Mouse (Mus musculus) liver, embryonic 16.5 days (tissue): Measurements from ENCODE around the gene Nop16. TPM values are rescaled to one million over a fixed set of nuclear protein-coding genes. Genes with fewer than 3 reads are reported as not detected.

ENCODE experiments used
- ATAC-seq: fragments of 200-750 bp; cut with Nextera tagmentation; 2 replicates; pipeline ENCODE4 v1.8.0; 2017; ENCODE audit warnings: low read depth, mild to moderate bottlenecking, moderate number of reproducible peaks, moderate library complexity
- H3K27ac ChIP-seq: fragments of 300-500 bp; sonication (generic); 2 replicates; pipeline ENCODE4 v1.5.1; 2014; ENCODE audit warnings: mild to moderate bottlenecking, low read length
- H3K27me3 ChIP-seq: fragments of 300-500 bp; sonication (generic); 2 replicates; pipeline ENCODE4 v1.6.1; 2014; ENCODE audit warnings: low read depth, low read length, mixed read lengths; ENCODE audit not compliant: control insufficient read depth, insufficient read depth
- H3K36me3 ChIP-seq: fragments of 300-500 bp; sonication (generic); 2 replicates; pipeline ENCODE4 v1.6.1; 2014; ENCODE audit warnings: mild to moderate bottlenecking; ENCODE audit not compliant: control insufficient read depth, insufficient read depth
- H3K4me1 ChIP-seq: fragments of 300-500 bp; sonication (generic); 2 replicates; pipeline ENCODE4 v1.6.1; 2014; ENCODE audit warnings: low read depth, low read length, mixed read lengths; ENCODE audit not compliant: control insufficient read depth
- H3K4me2 ChIP-seq: fragments of 300-500 bp; sonication (generic); 2 replicates; pipeline ENCODE4 v1.6.1; 2014; ENCODE audit warnings: low read depth, low read length, mixed read lengths
- H3K4me3 ChIP-seq: fragments of 300-500 bp; sonication (generic); 2 replicates; pipeline ENCODE4 v1.5.1; 2014; ENCODE audit warnings: low read depth, mild to moderate bottlenecking, low read length
- H3K9ac ChIP-seq: fragments of 300-500 bp; sonication (generic); 2 replicates; pipeline ENCODE4 v1.6.1; 2014; ENCODE audit warnings: low read depth, low read length
- H3K9me3 ChIP-seq: fragments of 300-500 bp; sonication (generic); replicated peaks from 2 replicates; pipeline ENCODE4 v1.6.1; 2016; ENCODE audit warnings: low read length; ENCODE audit not compliant: control insufficient read depth
- WGBS: fragments of 180-500 bp; shearing (Covaris S2); extraction: QIAGEN DNeasy Blood & Tissue Kit; methylation state at CpG from one replicate; pipeline ENCODE4 v1.1.7; 2014; ENCODE audit not compliant: insufficient replicate concordance; 5-methylcytosine and 5-hydroxymethylcytosine counted together
- polyA plus RNA-seq: library from polyadenylated mRNA; unstranded; fragments of >200 nt; fragmentation: Nextera tagmentation; extraction: Ambion mirVana; gene quantifications from 2 replicates; pipeline ENCODE4 v1.2.1, GENCODE M21; 2015

Nop16 gene
- polyA plus RNA-seq, 1 experiment from 2014 or later, result 37.9 TPM

DNA sequence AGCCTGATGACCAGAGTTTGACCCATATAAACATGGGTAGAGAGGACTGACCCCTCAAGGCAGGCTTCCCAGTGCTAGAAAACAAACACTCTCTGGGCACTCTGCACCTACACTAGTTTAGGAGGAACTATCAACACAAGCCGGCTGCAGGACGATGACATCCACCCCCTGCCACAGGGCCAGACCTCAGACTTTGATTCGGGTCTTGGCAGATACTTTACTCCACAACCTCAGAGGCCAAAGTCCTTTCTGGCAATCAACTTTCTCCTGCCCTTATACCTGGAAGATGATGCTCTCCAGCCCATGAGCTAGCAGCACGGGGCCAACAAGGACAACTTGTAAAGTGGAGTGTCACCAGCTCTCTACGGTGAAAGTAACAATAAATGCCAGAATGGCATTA, 7.0 kb downstream of the Nop16 start:
- H3K9ac ChIP-seq, result no peak overlapping the region
- no peak for ATAC-seq
- WGBS, result 76% methylated on average over 5 of the region's 5 CpGs
- H3K27ac ChIP-seq, result no peak overlapping the region
- H3K9me3 ChIP-seq, result no peaks in the 10 kb centered on the region
- no peak overlapping the region for H3K4me2 ChIP-seq
- no peak overlapping the region for H3K4me3 ChIP-seq
- H3K36me3 ChIP-seq, result peaks cover 7% of the 10 kb centered on the region
- H3K4me1 ChIP-seq, result peaks cover 4% of the 10 kb centered on the region
- H3K27me3 ChIP-seq, result no peaks in the 10 kb centered on the region

DNA sequence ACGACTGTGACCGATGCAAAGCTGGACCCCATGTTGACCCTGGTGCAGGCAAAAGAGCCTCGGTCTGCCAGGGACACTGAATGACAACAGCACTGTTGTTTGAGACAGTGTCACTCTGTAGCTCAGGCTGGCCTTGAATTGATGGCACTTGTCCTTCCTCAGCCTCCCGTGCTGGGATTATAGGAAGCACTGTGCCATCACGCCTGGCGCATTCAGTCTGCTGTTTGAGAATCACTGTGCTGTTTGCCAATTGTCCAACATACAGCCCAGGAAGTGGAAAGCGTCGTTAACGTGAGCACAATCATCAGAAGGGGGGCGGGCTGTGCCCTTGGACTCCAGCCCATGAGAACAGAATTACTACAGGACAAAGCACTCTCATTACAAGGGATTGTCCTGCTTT, 7.8 kb downstream of the Nop16 start:
- Histone ChIP-seq H3K4me3 (no peak overlapping the region), H3K27ac (no peak overlapping the region), H3K4me1 (peaks cover 4% of the 10 kb centered on the region), H3K36me3 (peaks cover 7% of the 10 kb centered on the region), H3K9ac (no peak overlapping the region), H3K9me3 (no peaks in the 10 kb centered on the region), H3K27me3 (no peaks in the 10 kb centered on the region), H3K4me2 (no peak overlapping the region)
- no peak for ATAC-seq
- WGBS, result 62% methylated on average over 10 of the region's 10 CpGs

- ATAC-seq, result no peak
- peaks cover 7% of the 10 kb centered on the region for H3K36me3 ChIP-seq
- H3K27me3 ChIP-seq, result no peaks in the 10 kb centered on the region
- 68% methylated on average over 2 of the region's 2 CpGs for WGBS
- H3K4me1 ChIP-seq, result peaks cover 4% of the 10 kb centered on the region
- H3K9me3 ChIP-seq, result no peaks in the 10 kb centered on the region
- H3K27ac ChIP-seq, result no peak overlapping the region
- H3K4me2 ChIP-seq, result no peak overlapping the region
- H3K9ac ChIP-seq, result no peak overlapping the region
- H3K4me3 ChIP-seq, result no peak overlapping the region
Measured at GRCm38 (mm10) chr13:54581385-54581784, 8.5 kb downstream of the Nop16 start.

DNA sequence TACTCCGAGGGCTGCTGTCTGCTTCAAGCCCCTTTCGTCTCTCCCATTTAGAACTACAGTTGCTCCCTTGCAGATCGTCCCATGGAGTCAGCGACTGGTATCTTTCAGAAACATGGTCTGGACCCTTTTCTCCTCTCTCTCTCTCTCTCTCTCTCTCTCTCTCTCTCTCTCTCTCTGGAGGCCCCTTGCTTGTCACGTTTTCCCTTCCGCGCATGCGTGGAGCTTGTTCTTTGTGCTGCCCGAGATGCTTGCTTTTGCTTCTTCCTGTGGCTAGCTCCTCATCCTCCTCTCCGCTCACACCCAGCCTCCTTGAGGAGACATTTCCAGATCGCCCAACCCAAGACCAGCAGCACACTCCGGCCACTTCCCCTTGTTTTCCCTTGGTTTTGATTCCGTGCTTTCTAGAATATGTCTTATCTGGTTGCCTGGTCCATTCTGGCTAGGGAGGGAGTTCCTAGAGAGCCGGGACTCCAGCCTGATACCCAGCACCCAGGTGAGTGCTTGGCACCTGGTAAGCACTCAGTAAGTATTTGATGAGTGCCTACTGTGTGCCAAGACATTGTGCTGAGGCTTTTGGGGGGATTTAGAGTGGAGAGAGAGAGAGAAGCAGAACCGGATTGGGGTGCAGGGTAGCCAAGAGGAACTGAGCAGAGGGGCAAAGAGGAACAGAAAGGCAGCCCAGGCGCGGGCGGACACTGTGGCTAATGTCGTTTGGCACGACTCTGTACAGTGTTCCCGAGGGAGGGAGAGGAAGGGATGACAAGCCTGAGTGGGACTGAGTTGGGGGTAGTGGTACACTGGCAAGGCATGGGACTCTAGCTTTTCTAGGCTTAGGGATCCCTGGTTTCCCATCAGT, 12.0 kb downstream of the Nop16 start:
- no peak overlapping the region for H3K4me2 ChIP-seq
- H3K27ac ChIP-seq, result 0 out of 2 replicates have a peak overlapping the region, but pooled peaks have one; percentile 7
- no peaks in the 10 kb centered on the region for H3K27me3 ChIP-seq
- H3K4me1 ChIP-seq, result peaks cover 16% of the 10 kb centered on the region
- H3K9me3 ChIP-seq, result no peaks in the 10 kb centered on the region
- H3K4me3 ChIP-seq, result no peak overlapping the region
- 53% methylated on average over 21 of the region's 21 CpGs for WGBS
- no peak for ATAC-seq
- H3K9ac ChIP-seq, result no peak overlapping the region
- 0 out of 2 replicates have a peak, but pooled peaks cover under 1% of the 10 kb centered on the region for H3K36me3 ChIP-seq

- H3K36me3 ChIP-seq, result no peaks in the 10 kb centered on the region
- H3K9ac ChIP-seq, result peak overlapping the region; percentile 79
- H3K27ac ChIP-seq, result 0 out of 2 replicates have a peak overlapping the region, but pooled peaks have one; percentile 47
- 4% methylated on average over 19 of the region's 19 CpGs for WGBS
- no peak for ATAC-seq
- H3K4me2 ChIP-seq, result peak overlapping the region; percentile 91
- H3K4me3 ChIP-seq, result peak overlapping the region; percentile 81
- H3K27me3 ChIP-seq, result no peaks in the 10 kb centered on the region
- H3K9me3 ChIP-seq, result no peaks in the 10 kb centered on the region
- peaks cover 16% of the 10 kb centered on the region for H3K4me1 ChIP-seq
Measured at GRCm38 (mm10) chr13:54575489-54575888, 14.4 kb downstream of the Nop16 start.

DNA sequence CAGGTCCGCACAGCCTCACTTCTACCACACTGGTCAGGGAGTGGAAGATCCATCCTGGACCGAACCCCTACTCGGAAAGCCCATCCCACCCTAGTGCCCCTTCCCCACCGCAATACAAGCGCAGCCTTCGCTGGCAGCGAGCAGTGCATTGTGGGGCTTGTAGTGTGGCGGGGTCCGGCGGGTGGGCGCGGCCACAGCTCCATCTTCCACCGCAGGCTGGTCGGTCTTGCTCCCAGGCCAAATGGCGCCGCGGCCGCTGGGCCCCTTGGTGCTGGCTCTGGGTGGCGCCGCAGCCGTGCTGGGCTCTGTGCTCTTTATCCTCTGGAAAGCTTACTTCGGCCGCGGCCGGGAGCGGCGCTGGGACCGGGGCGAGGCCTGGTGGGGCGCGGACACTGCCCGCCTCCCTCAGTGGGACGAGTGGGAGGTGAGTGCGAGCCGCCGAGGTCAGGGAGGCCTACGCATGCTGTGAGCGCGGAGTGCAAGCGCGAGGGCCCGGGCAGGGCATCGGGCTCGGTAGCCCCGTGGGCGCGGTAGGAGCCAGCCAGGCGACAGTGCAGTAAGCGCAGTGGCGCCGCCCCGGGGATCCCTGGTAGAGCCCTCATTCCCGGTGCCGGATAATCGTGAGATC, 14.9 kb downstream of the Nop16 start, which contains the start of gene Arl10:
TSS of gene Arl10 (plus strand) at position 162 of the 628 bp plus-strand sequence.
- peak within 1 kb of the TSS; percentile 79 for H3K9ac ChIP-seq
- peak; percentile 80 for ATAC-seq
- WGBS, result under 1% methylated on average over 55 of the region's 55 CpGs
- no peaks in the 10 kb centered on the region for H3K36me3 ChIP-seq
- peak within 1 kb of the TSS; percentile 81 for H3K4me3 ChIP-seq
- H3K27me3 ChIP-seq, result no peaks in the 10 kb centered on the region
- H3K4me1 ChIP-seq, result peaks cover 16% of the 10 kb centered on the region
- peak within 1 kb of the TSS; percentile 91 for H3K4me2 ChIP-seq
- peak within 1 kb of the TSS; percentile 47; the same call in 1 of the 2 replicates for H3K27ac ChIP-seq
- H3K9me3 ChIP-seq, result no peaks in the 10 kb centered on the region

GRCm38 (mm10) chr13:54572621-54573020, 17.3 kb downstream of the Nop16 start:
- H3K27ac ChIP-seq, result no peak overlapping the region
- no peak overlapping the region for H3K4me3 ChIP-seq
- H3K4me2 ChIP-seq, result no peak overlapping the region
- no peaks in the 10 kb centered on the region for H3K27me3 ChIP-seq
- no peaks in the 10 kb centered on the region for H3K36me3 ChIP-seq
- no peak for ATAC-seq
- peaks cover 12% of the 10 kb centered on the region for H3K4me1 ChIP-seq
- H3K9ac ChIP-seq, result no peak overlapping the region
- 72% methylated on average over 4 of the region's 4 CpGs for WGBS
- no peaks in the 10 kb centered on the region for H3K9me3 ChIP-seq

- H3K27me3 ChIP-seq, result no peaks in the 10 kb centered on the region
Measured at GRCm38 (mm10) chr13:54571637-54572036, 18.3 kb downstream of the Nop16 start.

GRCm38 (mm10) chr13:54570736-54571135, 19.2 kb downstream of the Nop16 start:
- no peak overlapping the region for H3K9ac ChIP-seq
- no peaks in the 10 kb centered on the region for H3K27me3 ChIP-seq
- H3K4me1 ChIP-seq, result peaks cover 12% of the 10 kb centered on the region
- H3K27ac ChIP-seq, result no peak overlapping the region
- H3K4me3 ChIP-seq, result no peak overlapping the region
- WGBS, result 60% methylated on average over 4 of the region's 4 CpGs
- no peaks in the 10 kb centered on the region for H3K36me3 ChIP-seq
- no peak for ATAC-seq
- H3K4me2 ChIP-seq, result no peak overlapping the region
- no peaks in the 10 kb centered on the region for H3K9me3 ChIP-seq

More at GRCm38 (mm10) chr13:54571637-54572036, 18.3 kb downstream of the Nop16 start:
- Histone ChIP-seq H3K4me2 (no peak overlapping the region), H3K9ac (no peak overlapping the region), H3K4me1 (peaks cover 12% of the 10 kb centered on the region), H3K9me3 (no peaks in the 10 kb centered on the region), H3K4me3 (no peak overlapping the region), H3K36me3 (no peaks in the 10 kb centered on the region), H3K27ac (no peak overlapping the region)
- WGBS, result 47% methylated on average over 2 of the region's 2 CpGs
- no peak for ATAC-seq
